Mouse (Mus musculus) liver, postnatal 0 days (tissue): ENCODE measurements at regions not wholly inside any gene's neighbourhood (a gene's known extent, or its start where the extent isn't known, plus 50 kb on each side); places are given as distances from the start of the nearest gene placed in this dataset.

ENCODE experiments used
- CTCF ChIP-seq: sonication (generic); IDR thresholded peaks from 2 replicates; pipeline ENCODE4 v1.5.1; 2016; ENCODE audit warnings: antibody characterized with exemption, low read depth
- EP300 ChIP-seq: IDR thresholded peaks from 2 replicates; pipeline ENCODE4 v1.6.1; 2016; ENCODE audit warnings: antibody characterized with exemption, low read depth, mild to moderate bottlenecking

- TF ChIP-seq CTCF (no peak), EP300 (no peak)
Measured at GRCm38 (mm10) chr2:131696307-131696706, 134.2 kb upstream of the Adra1d start.
